Mouse (Mus musculus) lung, embryonic 14.5 days (tissue): Measurements from ENCODE around the gene Rhoh. TPM values are rescaled to one million over a fixed set of nuclear protein-coding genes. Genes with fewer than 3 reads are reported as not detected.

Experiments
- ATAC-seq: fragments of 200-750 bp; cut with Nextera tagmentation; 2 replicates; pipeline ENCODE4 v1.8.0; 2017; ENCODE audit warnings: mild to moderate bottlenecking, moderate TSS enrichment, moderate library complexity; ENCODE audit not compliant: insufficient read depth
- DNase-seq: peaks from one replicate; pipeline ENCODE4 v3.0.0-alpha.2; 2015
- H3K27ac ChIP-seq: fragments of 300-500 bp; sonication (generic); 2 replicates; pipeline ENCODE4 v1.5.1; 2014; ENCODE audit warnings: low read depth, mild to moderate bottlenecking, moderate library complexity
- H3K27me3 ChIP-seq: fragments of 300-500 bp; sonication (generic); 2 replicates; pipeline ENCODE4 v1.6.1; 2014; ENCODE audit warnings: low read length, control low read depth; ENCODE audit not compliant: insufficient read depth
- H3K36me3 ChIP-seq: fragments of 300-500 bp; sonication (generic); 2 replicates; pipeline ENCODE4 v1.6.1; 2014; ENCODE audit warnings: control low read depth; ENCODE audit not compliant: insufficient read depth
- H3K4me1 ChIP-seq: fragments of 300-500 bp; sonication (generic); 2 replicates; pipeline ENCODE4 v1.6.1; 2014; ENCODE audit warnings: antibody characterized with exemption, control low read depth; ENCODE audit not compliant: insufficient read depth
- H3K4me2 ChIP-seq: fragments of 300-500 bp; sonication (generic); 2 replicates; pipeline ENCODE4 v1.6.1; 2014; ENCODE audit warnings: mild to moderate bottlenecking
- H3K4me3 ChIP-seq: fragments of 300-500 bp; sonication (generic); 2 replicates; pipeline ENCODE4 v1.5.1; 2014; ENCODE audit warnings: low read depth, low read length
- H3K9ac ChIP-seq: fragments of 300-500 bp; sonication (generic); 2 replicates; pipeline ENCODE4 v1.6.1; 2014
- H3K9me3 ChIP-seq: fragments of 300-500 bp; sonication (generic); 2 replicates; pipeline ENCODE4 v1.6.1; 2016; ENCODE audit warnings: low read depth, low read length, control low read depth
- CTCF ChIP-seq: IDR thresholded peaks from 2 replicates; pipeline ENCODE4 v1.5.1; 2016; ENCODE audit warnings: antibody characterized with exemption, low read depth
- WGBS: fragments of 180-500 bp; shearing (Covaris S2); extraction: QIAGEN DNeasy Blood & Tissue Kit; methylation state at CpG from one replicate; pipeline ENCODE4 v1.1.7; 2014; 5-methylcytosine and 5-hydroxymethylcytosine counted together
- polyA plus RNA-seq: library from polyadenylated mRNA; unstranded; fragments of >200 nt; fragmentation: Nextera tagmentation; extraction: Ambion mirVana; gene quantifications from 2 replicates; pipeline ENCODE4 v1.2.1, GENCODE M21; 2014

Gene Rhoh
- polyA plus RNA-seq, 1 experiment from 2014 or later: 0.76 TPM

DNA sequence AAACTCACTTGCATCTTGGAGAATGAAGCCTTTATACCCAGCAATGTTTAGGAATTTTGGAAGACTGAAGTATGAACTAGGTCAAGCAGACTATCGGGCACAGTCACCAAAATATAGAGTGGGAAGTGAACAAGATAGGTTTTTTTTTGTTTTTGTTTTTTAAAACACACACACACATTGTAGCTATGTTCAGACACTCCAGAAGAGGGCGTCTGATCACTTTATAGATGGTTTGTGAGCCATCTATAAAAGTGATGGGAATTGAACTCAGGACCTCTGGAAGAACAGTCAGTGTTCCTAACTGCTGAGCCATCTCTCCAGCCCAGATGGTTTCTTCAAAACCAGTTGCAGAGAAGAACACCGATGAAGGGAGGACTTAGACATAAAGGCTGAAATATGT lies 27.9 kb upstream of the Rhoh start:
- ATAC-seq: no peak
- 73% methylated on average over 3 of the region's 3 CpGs for WGBS
- no peak for TF ChIP-seq CTCF

DNA sequence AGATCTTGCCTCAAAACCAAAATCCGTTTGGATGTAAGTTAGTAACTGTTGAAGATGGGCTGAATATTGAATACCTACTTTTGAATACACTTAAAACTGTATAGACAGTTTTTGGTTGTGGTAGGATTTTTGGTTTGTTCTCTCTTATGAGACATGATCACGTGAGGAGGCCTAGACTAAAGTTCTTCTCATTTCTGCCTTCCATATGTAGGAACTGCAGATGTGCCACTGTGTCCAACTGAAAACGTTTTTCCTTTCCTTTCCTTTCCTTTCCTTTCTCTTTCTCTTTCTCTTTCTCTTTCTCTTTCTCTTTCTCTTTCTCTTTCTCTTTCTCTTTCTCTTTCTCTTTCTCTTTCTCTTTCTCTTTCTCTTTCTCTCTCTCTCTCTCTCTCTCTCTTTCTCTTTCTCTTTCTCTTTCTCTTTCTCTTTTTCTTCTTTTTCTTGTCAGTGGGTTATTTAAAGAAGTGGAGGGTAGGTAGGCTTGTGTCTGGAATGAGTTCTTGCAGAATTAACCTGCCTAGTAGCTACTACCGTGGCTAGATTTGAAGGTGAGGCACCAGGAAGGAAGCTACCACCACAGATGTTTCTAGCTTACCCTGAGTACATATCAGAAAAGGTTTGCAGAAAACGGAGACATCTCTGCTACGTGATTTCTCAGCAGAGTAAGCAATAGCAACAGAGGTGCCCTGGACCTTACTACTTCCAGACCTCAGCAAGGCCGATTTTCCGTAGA lies 27.1 kb upstream of the Rhoh start:
- no peak overlapping the region for H3K4me2 ChIP-seq
- no peaks in the 10 kb centered on the region for H3K9me3 ChIP-seq
- no peak overlapping the region for H3K9ac ChIP-seq
- no peaks in the 10 kb centered on the region for H3K4me1 ChIP-seq
- H3K27me3 ChIP-seq: no peaks in the 10 kb centered on the region
- TF ChIP-seq CTCF: no peak
- WGBS: 87% methylated on average over 8 of the region's 8 CpGs
- no peak for ATAC-seq
- H3K36me3 ChIP-seq: no peaks in the 10 kb centered on the region; the same call in 1 of the 2 replicates
- no peak overlapping the region for H3K27ac ChIP-seq
- no peak for DNase-seq
- H3K4me3 ChIP-seq: no peak overlapping the region

More for the DNA sequence above, 27.9 kb upstream of the Rhoh start:
- no peak for DNase-seq
- H3K9ac ChIP-seq: no peak overlapping the region
- H3K4me1 ChIP-seq: no peaks in the 10 kb centered on the region
- H3K4me3 ChIP-seq: no peak overlapping the region
- no peaks in the 10 kb centered on the region; the same call in 1 of the 2 replicates for H3K36me3 ChIP-seq
- H3K9me3 ChIP-seq: no peaks in the 10 kb centered on the region
- H3K4me2 ChIP-seq: no peak overlapping the region
- H3K27me3 ChIP-seq: no peaks in the 10 kb centered on the region
- H3K27ac ChIP-seq: no peak overlapping the region

DNA sequence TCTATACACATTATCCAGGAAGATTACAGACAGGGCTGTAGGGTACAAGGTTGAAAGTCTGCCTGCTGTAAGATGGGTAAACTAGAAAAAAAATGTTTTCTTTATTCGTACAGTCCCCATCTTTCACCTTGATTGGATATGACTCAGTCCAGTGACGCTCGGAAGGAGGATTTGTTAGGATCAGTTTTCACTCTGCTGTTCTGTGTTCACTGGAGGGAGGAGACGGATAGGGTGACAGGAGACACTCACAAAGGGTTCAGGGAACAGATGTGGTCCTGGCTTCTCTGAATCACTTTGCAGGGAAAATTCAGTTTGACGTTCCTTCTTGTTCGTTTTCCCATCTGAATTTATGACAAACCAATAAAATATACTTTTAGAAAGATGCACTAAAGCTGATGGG lies 23.0 kb upstream of the Rhoh start:
- Histone ChIP-seq H3K4me1 (no peaks in the 10 kb centered on the region), H3K4me3 (no peak overlapping the region), H3K36me3 (no peaks in the 10 kb centered on the region), H3K9me3 (no peaks in the 10 kb centered on the region), H3K27me3 (no peaks in the 10 kb centered on the region), H3K27ac (no peak overlapping the region), H3K4me2 (no peak overlapping the region), H3K9ac (no peak overlapping the region)
- 47% methylated on average over 6 of the region's 6 CpGs for WGBS
- no peak for TF ChIP-seq CTCF
- DNase-seq (no peak), ATAC-seq (no peak)

DNA sequence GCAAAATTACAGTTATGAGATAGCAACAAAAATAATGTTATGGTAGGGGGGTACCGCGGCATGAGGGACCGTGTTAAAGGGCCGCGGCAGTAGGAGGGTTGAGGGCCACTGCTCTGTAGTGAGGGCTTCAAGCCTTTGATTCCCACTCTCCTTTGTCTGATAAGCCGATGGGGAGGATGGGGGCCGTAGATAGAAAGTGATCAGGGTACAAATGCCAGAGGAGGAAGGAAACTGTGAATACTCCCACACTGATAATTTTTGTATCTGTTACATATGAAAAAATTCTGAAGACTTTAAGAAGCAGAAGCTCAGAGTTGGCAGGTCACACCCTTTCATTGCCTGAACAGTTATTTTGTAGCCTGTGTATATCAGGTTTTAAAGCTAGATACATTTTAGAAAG lies 18.1 kb upstream of the Rhoh start:
- no peaks in the 10 kb centered on the region for H3K27me3 ChIP-seq
- H3K4me2 ChIP-seq: no peak overlapping the region
- no peak overlapping the region for H3K9ac ChIP-seq
- no peaks in the 10 kb centered on the region for H3K9me3 ChIP-seq
- H3K27ac ChIP-seq: no peak overlapping the region
- no peak overlapping the region for H3K4me3 ChIP-seq
- no peaks in the 10 kb centered on the region for H3K36me3 ChIP-seq
- no peak for TF ChIP-seq CTCF
- 80% methylated on average over 7 of the region's 7 CpGs for WGBS
- ATAC-seq (no peak), DNase-seq (no peak)
- H3K4me1 ChIP-seq: no peaks in the 10 kb centered on the region

DNA sequence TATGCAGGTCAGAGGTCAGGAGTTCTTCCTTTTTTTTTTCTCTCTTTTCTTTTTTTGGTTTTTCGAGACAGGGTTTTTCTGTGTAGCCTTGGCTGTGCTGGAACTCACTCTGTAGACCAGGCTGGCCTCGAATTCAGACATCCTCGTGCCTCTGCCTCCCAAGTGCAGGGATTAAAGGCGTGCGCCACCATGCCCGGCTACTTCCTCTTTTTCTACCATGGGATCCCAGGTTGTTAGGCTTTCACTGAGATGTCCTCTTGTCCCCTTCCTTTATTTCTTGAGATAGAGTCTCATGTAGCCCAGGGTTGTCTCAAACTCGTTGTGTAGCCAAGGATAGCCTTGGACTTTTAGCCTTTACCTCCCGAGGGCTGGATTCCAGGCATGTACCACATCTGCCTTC lies 14.5 kb upstream of the Rhoh start:
- no peak for TF ChIP-seq CTCF
- Histone ChIP-seq H3K9ac (no peak overlapping the region), H3K9me3 (no peaks in the 10 kb centered on the region), H3K36me3 (no peaks in the 10 kb centered on the region), H3K4me2 (no peak overlapping the region), H3K4me1 (0 out of 2 replicates have a peak, but pooled peaks cover 3% of the 10 kb centered on the region), H3K4me3 (no peak overlapping the region), H3K27ac (no peak overlapping the region), H3K27me3 (no peaks in the 10 kb centered on the region)
- 79% methylated on average over 8 of the region's 8 CpGs for WGBS
- DNase-seq (no peak), ATAC-seq (no peak)

DNA sequence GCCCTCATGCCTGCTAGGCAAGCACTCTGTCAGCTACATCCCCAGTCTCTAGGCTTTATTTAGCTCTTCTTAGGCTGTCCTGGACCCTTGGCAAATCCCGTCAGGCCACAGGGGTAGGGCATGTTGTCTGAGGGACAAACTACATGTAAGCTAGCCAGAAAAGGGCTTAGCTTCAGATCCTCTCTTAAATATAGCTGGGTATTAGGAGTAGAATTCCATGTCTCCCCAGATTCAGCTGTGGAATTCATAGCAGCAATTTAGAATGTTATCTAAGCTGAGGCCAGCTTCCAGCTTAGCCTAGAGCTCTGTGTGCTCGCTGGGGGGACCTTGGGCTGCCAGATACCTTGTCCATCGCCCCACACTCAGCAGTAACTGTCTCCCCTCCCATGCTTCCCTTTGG lies 14.1 kb upstream of the Rhoh start:
- Histone ChIP-seq H3K36me3 (no peaks in the 10 kb centered on the region), H3K27me3 (no peaks in the 10 kb centered on the region), H3K4me1 (0 out of 2 replicates have a peak, but pooled peaks cover 3% of the 10 kb centered on the region), H3K9ac (no peak overlapping the region), H3K4me2 (no peak overlapping the region), H3K9me3 (no peaks in the 10 kb centered on the region), H3K27ac (no peak overlapping the region), H3K4me3 (no peak overlapping the region)
- WGBS: 69% methylated on average over 3 of the region's 3 CpGs
- no peak for TF ChIP-seq CTCF
- ATAC-seq (no peak), DNase-seq (no peak)

DNA sequence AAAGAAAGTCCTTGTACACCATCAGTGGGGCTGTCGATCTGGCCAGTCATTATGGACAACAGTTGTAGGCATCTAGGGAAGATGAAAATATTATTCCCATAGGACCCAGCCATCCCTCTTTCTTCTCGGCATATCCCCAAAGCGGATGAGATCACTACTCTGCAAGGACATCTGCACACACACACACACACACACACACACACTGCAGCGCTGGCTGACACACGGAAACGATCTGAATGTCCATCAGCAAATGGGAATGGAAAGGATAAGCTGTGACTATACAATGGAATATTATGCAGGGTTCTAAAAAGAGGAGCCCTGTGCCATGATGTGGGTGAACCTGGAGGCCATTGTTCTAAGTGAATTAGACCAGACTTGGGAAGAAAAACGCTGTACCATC lies 13.4 kb upstream of the Rhoh start:
- DNase-seq (no peak), ATAC-seq (no peak)
- Histone ChIP-seq H3K27me3 (no peaks in the 10 kb centered on the region), H3K36me3 (no peaks in the 10 kb centered on the region), H3K9ac (no peak overlapping the region), H3K27ac (no peak overlapping the region), H3K4me3 (no peak overlapping the region), H3K4me2 (no peak overlapping the region), H3K4me1 (0 out of 2 replicates have a peak, but pooled peaks cover 3% of the 10 kb centered on the region), H3K9me3 (no peaks in the 10 kb centered on the region)
- no peak for TF ChIP-seq CTCF
- WGBS: 83% methylated on average over 7 of the region's 7 CpGs
